Mouse (Mus musculus): ENCODE measurements around the gene Isoc2b.

- TF ChIP-seq POLR2A (IDR thresholded peaks at IDR 0.05; ENCODE audit: insufficient read depth, low read depth, low read length) (no peak), CTCF (IDR thresholded peaks at IDR 0.05; ENCODE audit: insufficient read depth, low read depth, low read length) (no peak)
Observed at GRCm38 (mm10) chr7:4918681-4919080, 48.6 kb upstream of the Isoc2b start.

Data from olfactory bulb, adult 2 months (tissue).